Mouse (Mus musculus): ENCODE measurements around the gene Ccdc17. TPM values are rescaled to one million over a fixed set of nuclear protein-coding genes. Genes with fewer than 3 reads are reported as not detected.

Ccdc17 gene
- total RNA-seq (2023), result 8.8 TPM

GRCm38 (mm10) chr4:116596379-116596778 is at the start of gene Ccdc17:
Gene Ccdc17, plus strand, starts transcription at chr4:116596654.

GRCm38 (mm10) chr4:116555413-116556300 is 40.8 kb upstream of the Ccdc17 start, which contains the start of gene Tmem69:
Gene Tmem69, minus strand, starts transcription at chr4:116555936.

DNA sequence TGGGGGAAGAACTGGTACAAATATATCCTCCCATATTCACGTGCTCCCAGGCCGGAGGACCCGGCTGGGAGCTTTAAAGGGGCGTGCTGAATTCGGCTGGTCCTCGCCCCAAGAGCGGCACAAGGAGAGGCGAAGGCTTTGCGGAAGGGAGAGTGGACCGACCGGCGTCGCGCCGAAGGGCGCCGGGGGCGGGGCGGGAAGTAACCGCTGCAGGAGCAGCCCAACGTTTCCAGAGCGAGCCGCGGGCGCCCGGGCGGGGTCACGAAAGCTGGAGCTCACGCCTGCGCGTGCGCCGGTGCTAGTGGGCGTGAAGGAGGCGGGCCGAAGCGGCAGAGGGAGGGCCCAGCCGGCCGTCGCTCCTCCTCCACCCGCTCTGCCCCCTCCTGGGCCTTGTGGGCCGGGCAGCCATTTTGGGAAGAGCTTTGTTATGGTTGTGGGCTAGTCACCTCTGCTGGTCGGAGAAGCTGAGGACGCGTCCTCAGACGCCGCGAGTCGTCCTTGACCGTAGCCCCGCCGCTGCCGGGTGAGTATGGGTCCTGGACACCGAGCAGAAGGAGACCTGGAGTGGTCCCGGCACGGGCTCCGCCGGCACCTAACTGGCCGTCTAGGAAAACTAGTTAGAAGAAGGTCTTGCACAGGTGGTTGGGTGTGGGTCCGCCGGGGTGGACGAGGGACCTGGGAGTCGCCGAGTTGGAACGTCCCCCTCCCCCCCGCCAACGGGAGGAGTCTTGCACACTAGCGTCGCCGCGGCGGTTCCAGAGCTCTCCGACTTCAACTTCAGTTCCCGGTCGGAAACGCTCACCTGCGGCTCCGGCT is 38.9 kb upstream of the Ccdc17 start, which contains the start of gene Gpbp1l1:
TSS of gene Gpbp1l1 (plus strand) at position 353 of the 816 bp plus-strand sequence.

DNA sequence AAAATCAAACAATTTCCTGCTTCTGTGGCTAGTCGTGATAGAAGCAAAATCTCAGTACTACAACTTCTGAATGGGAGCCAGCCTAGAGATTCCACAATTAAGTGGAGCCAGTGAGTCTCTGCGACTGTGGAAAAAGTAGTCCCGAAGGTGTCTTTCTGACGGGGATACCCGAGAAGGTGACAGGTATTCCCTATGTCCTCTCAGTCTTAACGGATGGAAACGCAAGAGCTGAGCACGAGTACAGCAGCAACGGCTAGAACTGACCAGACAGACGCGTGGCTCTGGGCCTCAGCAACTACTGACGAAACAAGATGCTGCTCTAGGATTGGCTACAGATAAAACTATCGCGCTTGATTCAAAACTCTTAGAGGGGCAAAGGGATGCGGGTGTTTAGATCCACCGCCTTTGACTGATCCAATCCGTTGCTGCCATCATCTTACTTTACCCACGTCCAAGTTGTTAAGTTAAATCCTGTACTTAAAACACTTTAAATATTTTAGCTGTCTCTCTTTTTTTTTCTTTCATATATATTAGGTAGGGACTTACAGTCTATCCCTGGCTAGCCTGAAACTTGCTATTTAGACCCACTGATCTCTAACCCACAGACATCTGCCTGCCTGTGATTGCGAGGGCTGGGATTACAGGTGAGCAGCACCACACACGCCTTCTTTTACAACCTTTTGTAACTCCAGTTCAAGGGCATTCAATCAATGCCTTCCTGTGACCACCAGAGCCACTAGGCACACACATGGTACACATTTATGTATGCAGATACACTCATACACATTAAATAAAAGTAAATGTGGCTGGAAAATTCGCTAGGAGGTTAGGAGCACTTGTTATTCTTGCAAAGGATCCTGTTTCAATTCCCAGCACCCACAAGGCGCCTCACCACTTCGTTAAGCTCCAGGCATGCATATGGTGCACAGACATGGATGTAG is 31.5 kb downstream of the Ccdc17 start, which contains the start of gene Nasp:
TSS of gene Nasp (minus strand) at position 220 of the 941 bp plus-strand sequence.

Other genes with a start within 250 kb of the Ccdc17 start
- gene Mast2, start 132.5 kb upstream of the Ccdc17 start, total RNA-seq (2023), result 33.8 TPM
- 10.8 TPM for gene Ipp, start 89.1 kb upstream of the Ccdc17 start, total RNA-seq (2023)
- 7.8 TPM for gene Tmem69, start 40.7 kb upstream of the Ccdc17 start, total RNA-seq (2023)
- gene Gpbp1l1, start 39.0 kb upstream of the Ccdc17 start, total RNA-seq (2023), result 136 TPM
- gene Nasp, start 31.3 kb downstream of the Ccdc17 start, total RNA-seq (2023), result 116 TPM
- gene Akr1a1, start 55.0 kb downstream of the Ccdc17 start, total RNA-seq (2023), result 169 TPM
- 158 TPM for gene Prdx1, start 88.9 kb downstream of the Ccdc17 start, total RNA-seq (2023)
- gene Mmachc, start 111.8 kb downstream of the Ccdc17 start, total RNA-seq (2023), result 3.3 TPM
- 11.5 TPM for gene Ccdc163, start 111.9 kb downstream of the Ccdc17 start, total RNA-seq (2023)
- gene Tesk2, start 124.3 kb downstream of the Ccdc17 start, total RNA-seq (2023), result 5.7 TPM
- 57.2 TPM for gene Toe1, start 211.0 kb downstream of the Ccdc17 start, total RNA-seq (2023)
- 10.5 TPM for gene Mutyh, start 211.1 kb downstream of the Ccdc17 start, total RNA-seq (2023)
- gene Hpdl, start 225.1 kb downstream of the Ccdc17 start, total RNA-seq (2023), result not detected

Measured in CD4-positive naive resting alpha-beta T cell, adult 76 days (primary cell).